Comparison of ENCODE assay signal across 11 mouse cellular contexts in the genomic region with DNA sequence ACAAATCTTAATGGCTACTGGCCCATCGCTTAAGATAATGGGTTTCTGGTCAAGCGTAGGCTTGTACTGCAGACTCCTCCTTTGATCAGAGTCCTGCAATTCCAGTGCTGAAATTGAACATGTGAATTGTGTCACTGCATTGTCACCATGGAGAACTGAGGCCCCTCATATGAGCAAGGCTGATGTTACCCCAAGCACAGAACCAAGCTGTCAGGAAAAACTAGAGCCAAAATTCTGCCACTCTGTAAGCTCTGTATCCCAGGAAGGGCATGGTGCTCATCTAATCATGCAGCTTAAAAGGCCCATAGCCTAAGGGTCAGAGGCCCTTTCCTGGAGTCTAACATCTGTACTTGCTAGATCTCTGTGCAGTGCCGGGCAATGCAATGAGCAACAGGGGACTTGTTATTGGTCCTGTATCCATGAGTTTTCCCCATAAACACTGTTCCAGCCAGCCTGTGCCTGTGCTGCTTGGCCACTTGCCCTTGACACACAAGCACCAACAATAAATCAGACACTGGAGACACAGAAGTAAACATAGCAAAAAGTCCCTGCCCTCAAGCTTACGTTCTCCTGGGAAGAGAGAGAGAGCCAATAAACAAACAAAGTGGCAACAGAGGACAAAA.
DNase-seq lines count a peak whose midpoint lies in the region; ATAC-seq and TF ChIP-seq lines count a peak whose summit lies in the region.
"Had no signal": no experiment of that assay in that cellular context is flagged by ENCODE, and none has a peak within 500 bp of the region (broad histone marks: within the 10 kb centered on the region; RNA-seq: fewer than 3 reads in every experiment).

No protein-coding gene starts in this region.

- ATAC-seq in kidney, embryonic 16.5 days (ENCODE audit: low FRiP score, low TSS enrichment), result peak; percentile 88
- no peak for ATAC-seq in liver, embryonic 11.5 days (replicated peaks; ENCODE audit: low FRiP score)
- ATAC-seq: Patski had no signal

- H3K27ac ChIP-seq in kidney, embryonic 16.5 days (ENCODE audit: low read length), result no peak overlapping the region
- no peak overlapping the region for H3K27ac ChIP-seq in liver, embryonic 11.5 days (ENCODE audit: low read depth, low read length)
- H3K27ac ChIP-seq: embryonic facial prominence, embryonic 15.5 days; macrophage had no signal

- no peak for TF ChIP-seq CTCF in brain, embryonic 14.5 days (IDR thresholded peaks at IDR 0.05; ENCODE audit: borderline replicate concordance, extremely low read depth, insufficient read depth, insufficient read length)

- H3K4me1 ChIP-seq in kidney, embryonic 16.5 days (ENCODE audit: insufficient read depth, low read length), result 0 out of 2 replicates have a peak, but pooled peaks cover 4% of the 10 kb centered on the region
- no peaks in the 10 kb centered on the region for H3K4me1 ChIP-seq in liver, embryonic 11.5 days (replicated peaks; ENCODE audit: control insufficient read depth, insufficient read depth, low read length)
- H3K4me1 ChIP-seq: embryonic facial prominence, embryonic 15.5 days had no signal

- TF ChIP-seq POLR2A in brain, embryonic 14.5 days (IDR thresholded peaks at IDR 0.05; ENCODE audit: borderline replicate concordance, extremely low read depth, insufficient read depth, insufficient read length, poor library complexity, severe bottlenecking), result no peak

- WGBS in kidney, embryonic 16.5 days, result 32% methylated on average over 4 of the region's 4 CpGs
- whole genome bisulfite sequencing in liver, embryonic 11.5 days, result 64% methylated on average over 4 of the region's 4 CpGs

- no peak overlapping the region for H3K4me2 ChIP-seq in kidney, embryonic 16.5 days (replicated peaks; ENCODE audit: low read depth, low read length)
- H3K4me2 ChIP-seq in liver, embryonic 11.5 days, result no peak overlapping the region
- H3K4me2 ChIP-seq: embryonic facial prominence, embryonic 15.5 days had no signal

- H3K4me3 ChIP-seq in kidney, embryonic 16.5 days (ENCODE audit: low read length), result no peak overlapping the region
- no peak overlapping the region for H3K4me3 ChIP-seq in liver, embryonic 11.5 days (ENCODE audit: low read depth, low read length)
- H3K4me3 ChIP-seq: embryonic facial prominence, embryonic 15.5 days had no signal

- H3K27me3 ChIP-seq in kidney, embryonic 16.5 days (ENCODE audit: insufficient read depth, low read length), result no peaks in the 10 kb centered on the region
- no peaks in the 10 kb centered on the region for H3K27me3 ChIP-seq in liver, embryonic 11.5 days (replicated peaks; ENCODE audit: control insufficient read depth, insufficient read depth, low read length)
- H3K27me3 ChIP-seq: embryonic facial prominence, embryonic 15.5 days; Patski had no signal

- no peaks in the 10 kb centered on the region for H3K36me3 ChIP-seq in kidney, embryonic 16.5 days (ENCODE audit: insufficient read depth, low read length)
- no peaks in the 10 kb centered on the region for H3K36me3 ChIP-seq in liver, embryonic 11.5 days (ENCODE audit: control insufficient read depth, insufficient read depth, low read length)
- H3K36me3 ChIP-seq: embryonic facial prominence, embryonic 15.5 days had no signal

- H3K9ac ChIP-seq in kidney, embryonic 16.5 days (replicated peaks; ENCODE audit: low read length), result no peak overlapping the region
- no peak overlapping the region for H3K9ac ChIP-seq in liver, embryonic 11.5 days (ENCODE audit: low read depth, low read length)
- H3K9ac ChIP-seq: embryonic facial prominence, embryonic 15.5 days had no signal

- H3K9me3 ChIP-seq in kidney, embryonic 16.5 days (ENCODE audit: low read length), result no peaks in the 10 kb centered on the region
- no peaks in the 10 kb centered on the region for H3K9me3 ChIP-seq in liver, embryonic 11.5 days (ENCODE audit: control insufficient read depth, low read length)
- H3K9me3 ChIP-seq: embryonic facial prominence, embryonic 15.5 days had no signal

- DNase-seq in cerebellum, postnatal 14 days, result peak; percentile 10 to 23
- DNase-seq in cerebellum, postnatal 36 days, result no peak
- peak; percentile 8 for DNase-seq in brain, embryonic 14.5 days (ENCODE audit: low read depth)
- DNase-seq in lung, postnatal 14 days, result peak; percentile 34
- DNase-seq in yolk sac, embryonic 10.5 days (ENCODE audit: low spot score), result no peak
- DNase-seq in liver, embryonic 11.5 days (ENCODE audit: low spot score), result no peak
- DNase-seq in gastrocnemius, postnatal 10 days, result no peak

Comparison
In these comparisons a context has a peak if more than half of its experiments do, and no peak if none do; other contexts are left out.
1. DNase-seq: peak in cerebellum, postnatal 14 days (2 of 2), brain, embryonic 14.5 days (single experiment) and lung, postnatal 14 days (single experiment); none in cerebellum, postnatal 36 days (0 of 2), yolk sac, embryonic 10.5 days (single experiment), liver, embryonic 11.5 days (single experiment) and gastrocnemius, postnatal 10 days (single experiment).